Mouse (Mus musculus) frontal cortex, postnatal 36 days (tissue): ENCODE measurements around the gene Cacng2.
"Not testable (repeated sequence)": the region's sequence is repeated elsewhere in the genome, so short reads cannot be mapped to it uniquely, and the experiment has no call there.

ENCODE experiments used
- DNase-seq, 2 experiments: peaks; one replicate each; pipeline ENCODE4 v3.0.0; 2022; ENCODE audit warnings: low spot score in 2 of 2

The Cacng2 gene

DNA sequence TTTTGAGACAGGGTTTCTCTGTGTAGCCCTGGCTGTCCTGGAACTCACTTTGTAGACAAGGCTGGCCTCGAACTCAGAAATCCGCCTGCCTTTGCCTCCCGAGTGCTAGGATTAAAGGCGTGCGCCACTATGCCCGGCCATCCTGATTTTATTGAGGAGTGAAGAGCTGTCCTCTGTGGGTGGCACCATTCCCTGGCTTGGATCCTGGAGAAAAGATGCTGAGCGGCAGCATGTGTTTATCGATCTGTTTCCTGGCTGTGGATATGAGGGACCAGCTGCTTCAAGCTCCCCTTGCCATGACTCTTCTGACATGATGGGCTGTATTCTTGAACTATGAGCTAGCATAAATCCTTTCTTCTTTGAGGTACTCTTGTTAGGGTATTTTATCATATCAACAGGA is 111.6 kb downstream of the Cacng2 start:
- DNase-seq = not testable (repeated sequence)

- DNase-seq = no peak
Observed at GRCm38 (mm10) chr15:78003929-78004328, 115.9 kb downstream of the Cacng2 start.

- DNase-seq = no peak
Observed at GRCm38 (mm10) chr15:78001400-78001799, 118.4 kb downstream of the Cacng2 start.

DNA sequence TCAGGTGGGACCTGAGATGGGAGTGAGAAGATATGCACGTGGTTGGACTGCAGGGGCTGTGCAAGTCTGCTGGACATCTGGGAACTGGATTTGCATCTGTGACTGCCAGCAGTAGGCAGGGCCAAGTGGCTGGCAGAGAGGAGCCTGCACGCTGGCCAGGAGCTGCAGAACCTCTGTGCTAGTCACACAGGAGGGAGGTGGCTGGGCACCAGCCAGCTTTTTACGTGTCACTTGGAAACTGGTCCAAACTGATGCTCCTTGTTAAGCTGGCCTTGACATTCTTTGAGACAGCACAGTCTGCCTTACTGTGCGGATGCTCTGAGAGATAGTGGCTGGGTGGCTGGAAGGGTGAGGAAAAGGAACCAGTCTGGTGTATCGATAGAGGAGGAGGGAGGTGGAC is 131.3 kb downstream of the Cacng2 start:
- DNase-seq = no peak

GRCm38 (mm10) chr15:77983391-77983790 is 136.4 kb downstream of the Cacng2 start:
- DNase-seq = no peak

GRCm38 (mm10) chr15:77982195-77982939 is 137.5 kb downstream of the Cacng2 start:
- peak; percentile 88 for DNase-seq

DNA sequence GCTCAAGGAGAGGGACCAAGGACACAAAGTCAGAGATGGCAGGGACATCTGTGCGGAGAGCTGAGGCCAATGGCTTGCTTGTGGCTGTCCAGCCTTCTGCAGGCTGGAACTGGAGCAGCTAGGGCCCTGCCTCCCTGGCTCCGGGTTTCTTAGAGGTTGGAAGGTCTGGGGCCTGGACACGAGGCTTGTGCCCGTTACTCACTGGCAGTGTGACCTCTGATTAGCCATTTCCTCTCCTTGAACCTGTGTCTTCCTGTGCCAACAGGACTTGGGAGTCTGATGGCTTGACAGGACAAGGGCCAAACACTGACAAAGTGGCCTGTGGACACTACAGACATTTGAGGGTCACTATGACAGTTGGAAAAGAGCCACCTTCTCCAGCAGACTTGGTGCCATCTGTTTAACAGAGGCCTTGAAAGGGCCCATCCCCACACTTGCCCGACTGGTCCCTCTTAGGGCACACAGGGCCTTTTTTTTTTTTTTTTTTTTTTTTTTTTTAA is 138.6 kb downstream of the Cacng2 start:
- DNase-seq = no peak

DNA sequence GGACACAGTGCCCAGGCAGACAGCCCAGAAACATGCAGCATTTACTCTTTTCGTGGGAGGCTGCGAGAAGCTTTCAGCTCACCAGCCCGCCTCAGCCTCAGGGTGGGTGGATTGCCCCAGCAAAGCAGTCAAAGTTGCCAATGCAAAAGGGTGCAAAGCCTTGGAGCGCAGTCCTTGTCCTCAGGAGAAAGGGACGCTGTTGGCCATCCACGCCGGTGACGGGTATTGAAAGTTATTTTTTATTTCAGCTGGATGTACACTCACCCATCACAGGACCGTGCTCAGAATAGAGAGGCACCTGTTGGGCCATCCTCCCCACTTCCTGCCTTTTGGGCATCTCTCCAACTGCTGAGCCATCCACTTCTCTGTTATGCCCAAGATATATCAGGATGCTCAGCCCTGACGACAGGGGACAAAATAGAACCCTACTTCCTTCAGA is 140.4 kb downstream of the Cacng2 start:
- DNase-seq = peak; percentile 72 to 74

DNA sequence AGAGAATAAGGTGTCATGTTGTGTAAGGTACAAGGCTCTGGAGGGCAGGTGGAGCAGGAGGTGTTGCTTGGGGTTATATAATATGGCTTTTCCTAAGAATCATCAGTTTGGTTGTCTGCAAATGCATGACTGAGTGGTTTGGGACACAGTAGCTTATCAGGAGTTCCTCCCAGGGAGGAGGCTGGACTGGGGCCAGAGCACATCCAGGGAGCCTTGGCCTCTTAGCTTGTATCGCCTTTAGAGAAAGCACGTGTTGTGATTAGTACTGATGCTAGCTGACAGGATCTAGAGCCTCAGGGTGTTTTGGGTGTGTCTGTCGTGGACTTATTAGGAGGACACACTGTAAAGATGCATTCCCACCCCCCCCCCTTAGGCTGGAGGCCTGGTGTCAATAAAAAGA is 142.2 kb downstream of the Cacng2 start:
- no peak for DNase-seq

DNA sequence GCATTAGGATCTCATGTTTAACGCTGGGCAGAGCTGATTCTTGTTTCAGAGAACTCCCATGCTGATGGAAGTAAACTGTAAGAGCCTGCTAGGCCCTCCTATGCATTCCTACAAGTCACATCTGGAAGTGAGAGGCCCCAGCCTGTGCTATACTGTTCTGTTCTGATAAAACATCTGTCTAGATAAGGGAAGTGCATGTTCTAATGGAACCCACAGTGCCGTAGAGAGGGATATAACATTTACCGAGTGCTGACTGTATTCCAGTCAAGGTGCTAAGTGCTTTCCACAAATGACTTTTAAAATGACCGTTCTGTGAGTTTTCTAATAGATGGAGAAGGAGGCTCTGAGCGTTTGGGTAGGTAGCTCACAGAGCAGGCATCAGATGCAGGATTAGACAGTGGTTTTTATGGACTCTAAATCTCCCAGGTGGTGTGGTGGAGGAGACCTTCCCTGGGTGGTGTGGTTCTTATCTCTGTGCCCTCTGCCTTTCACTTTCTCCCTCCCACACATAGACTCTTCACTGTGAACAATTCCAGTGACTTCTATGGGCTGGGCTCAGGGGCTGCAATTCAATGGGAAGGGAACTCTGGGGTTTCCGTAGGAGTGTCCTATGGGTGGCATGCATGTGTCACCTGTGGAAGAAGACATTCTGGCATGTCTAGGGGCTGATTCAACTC is 145.5 kb downstream of the Cacng2 start:
- no peak for DNase-seq

- peak; percentile 98 to 100 for DNase-seq
Observed at GRCm38 (mm10) chr15:77970470-77971292, 149.1 kb downstream of the Cacng2 start, which contains the start of gene Eif3d. Eif3d (minus strand) TSS chr15:77970813.

DNA sequence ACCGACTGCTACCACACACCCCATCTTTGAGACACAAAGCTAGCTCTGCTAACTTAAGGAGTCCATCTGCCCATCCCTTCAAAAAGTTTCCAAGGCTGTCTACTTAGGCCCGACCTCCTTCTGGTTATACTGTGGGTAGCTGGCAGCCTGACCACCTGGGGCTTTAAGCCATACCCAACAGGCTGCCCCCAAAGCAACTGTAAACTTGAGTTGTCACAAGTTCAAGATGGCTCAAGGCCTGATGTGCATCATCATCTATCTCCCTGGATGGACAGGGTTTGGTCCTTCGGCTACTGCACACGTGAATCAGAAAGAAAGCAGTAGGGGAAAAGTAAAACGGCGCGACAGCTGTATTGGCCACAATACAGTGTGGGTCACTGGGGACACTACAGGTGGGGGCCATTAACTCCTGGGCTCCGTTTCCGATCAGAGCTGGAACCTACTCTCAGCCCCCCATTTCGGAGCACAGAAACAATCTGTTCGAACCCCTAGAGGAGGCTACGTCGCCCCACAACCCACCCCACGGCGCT is 149.8 kb downstream of the Cacng2 start:
- no peak for DNase-seq

DNA sequence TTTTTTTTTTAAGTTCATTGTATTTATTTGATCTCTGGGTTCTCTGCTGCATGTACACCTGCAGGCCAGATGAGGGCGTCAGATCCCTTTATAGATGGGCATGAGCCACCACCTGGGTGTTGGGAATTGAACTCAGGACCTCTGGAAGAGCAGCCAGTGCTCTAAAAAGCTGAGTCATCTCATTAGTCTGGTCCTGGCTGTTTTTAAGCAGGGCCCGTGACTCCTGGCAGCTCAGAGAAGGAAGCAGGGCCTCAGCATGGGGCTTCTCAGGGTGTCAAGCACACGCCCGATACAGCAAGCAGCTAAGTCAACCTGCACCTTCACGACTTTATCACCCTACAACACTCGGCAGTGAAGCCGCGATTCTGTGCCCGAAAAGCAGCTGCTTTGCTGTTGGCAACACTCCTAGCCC is 154.7 kb downstream of the Cacng2 start:
- no peak for DNase-seq

DNA sequence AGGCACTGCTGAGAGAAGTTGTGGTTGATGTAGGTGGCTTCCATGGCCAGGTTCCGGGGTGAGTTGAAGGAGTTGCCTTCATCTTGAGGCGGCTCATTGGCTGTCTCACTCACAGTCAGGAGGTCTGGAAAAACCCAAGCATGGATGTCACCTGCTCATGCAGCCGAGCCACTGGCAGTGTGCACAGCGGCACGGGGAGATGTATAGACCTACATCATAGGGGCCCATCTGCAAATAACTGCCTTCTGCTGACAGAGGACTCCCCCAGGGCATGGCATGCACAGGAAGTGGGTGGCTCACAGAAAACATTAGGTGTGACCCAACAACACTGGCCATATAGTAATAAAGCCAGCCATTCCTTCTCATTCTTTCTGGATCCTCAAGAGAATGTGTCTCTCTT is 157.4 kb downstream of the Cacng2 start:
- no peak for DNase-seq

GRCm38 (mm10) chr15:77960693-77961092 is 159.1 kb downstream of the Cacng2 start:
- DNase-seq = no peak

DNA sequence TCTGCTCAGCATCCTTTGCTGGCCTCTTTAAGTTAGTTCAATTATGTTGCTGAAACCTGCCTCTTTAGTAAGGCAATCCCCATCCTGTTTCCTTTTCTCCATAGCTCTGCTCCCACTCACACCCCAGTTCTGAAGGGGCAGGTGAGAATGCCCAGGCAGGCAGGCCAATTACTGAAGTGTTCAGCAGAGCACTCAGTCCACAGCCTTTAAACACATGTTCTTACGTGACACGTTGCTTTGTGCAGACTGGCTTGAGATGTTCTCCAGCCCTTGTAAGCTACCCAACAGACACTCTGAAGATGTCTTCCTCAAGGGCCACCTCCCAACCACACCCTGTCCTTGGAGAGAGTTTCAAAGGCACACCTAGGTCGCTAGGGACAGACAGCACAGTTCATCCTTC is 161.8 kb downstream of the Cacng2 start:
- DNase-seq = no peak

- no peak for DNase-seq
Observed at GRCm38 (mm10) chr15:77957625-77958024, 162.2 kb downstream of the Cacng2 start.

DNA sequence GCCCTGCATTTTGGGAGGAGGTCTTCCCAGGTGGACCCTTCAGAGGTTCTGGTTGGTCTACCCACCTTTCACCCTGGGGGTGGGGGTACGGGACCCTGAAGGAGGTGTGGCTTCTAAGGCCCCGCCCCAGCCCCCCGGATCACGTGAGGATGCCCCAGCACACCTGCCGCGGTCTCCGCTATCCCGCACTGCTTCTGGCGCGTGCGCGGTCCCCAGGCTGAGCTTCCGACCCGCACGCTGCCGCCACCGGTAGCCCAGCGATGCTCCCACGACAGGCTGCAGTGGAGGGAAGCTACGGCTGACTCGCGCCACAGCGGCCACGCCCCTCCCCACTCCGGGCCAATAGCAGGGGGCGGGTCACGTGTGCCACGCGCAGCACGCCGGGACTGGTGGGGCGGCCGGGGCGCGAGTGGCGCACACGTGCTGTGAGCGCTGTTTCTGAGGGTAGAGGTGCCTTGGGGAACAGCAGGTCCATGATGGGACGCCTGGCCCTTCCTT is 163.4 kb downstream of the Cacng2 start, which contains the start of gene Foxred2:
Gene Foxred2, minus strand, starts transcription at position 319 of the 498 bp plus-strand sequence.
- peak; percentile 84 to 87 for DNase-seq

DNA sequence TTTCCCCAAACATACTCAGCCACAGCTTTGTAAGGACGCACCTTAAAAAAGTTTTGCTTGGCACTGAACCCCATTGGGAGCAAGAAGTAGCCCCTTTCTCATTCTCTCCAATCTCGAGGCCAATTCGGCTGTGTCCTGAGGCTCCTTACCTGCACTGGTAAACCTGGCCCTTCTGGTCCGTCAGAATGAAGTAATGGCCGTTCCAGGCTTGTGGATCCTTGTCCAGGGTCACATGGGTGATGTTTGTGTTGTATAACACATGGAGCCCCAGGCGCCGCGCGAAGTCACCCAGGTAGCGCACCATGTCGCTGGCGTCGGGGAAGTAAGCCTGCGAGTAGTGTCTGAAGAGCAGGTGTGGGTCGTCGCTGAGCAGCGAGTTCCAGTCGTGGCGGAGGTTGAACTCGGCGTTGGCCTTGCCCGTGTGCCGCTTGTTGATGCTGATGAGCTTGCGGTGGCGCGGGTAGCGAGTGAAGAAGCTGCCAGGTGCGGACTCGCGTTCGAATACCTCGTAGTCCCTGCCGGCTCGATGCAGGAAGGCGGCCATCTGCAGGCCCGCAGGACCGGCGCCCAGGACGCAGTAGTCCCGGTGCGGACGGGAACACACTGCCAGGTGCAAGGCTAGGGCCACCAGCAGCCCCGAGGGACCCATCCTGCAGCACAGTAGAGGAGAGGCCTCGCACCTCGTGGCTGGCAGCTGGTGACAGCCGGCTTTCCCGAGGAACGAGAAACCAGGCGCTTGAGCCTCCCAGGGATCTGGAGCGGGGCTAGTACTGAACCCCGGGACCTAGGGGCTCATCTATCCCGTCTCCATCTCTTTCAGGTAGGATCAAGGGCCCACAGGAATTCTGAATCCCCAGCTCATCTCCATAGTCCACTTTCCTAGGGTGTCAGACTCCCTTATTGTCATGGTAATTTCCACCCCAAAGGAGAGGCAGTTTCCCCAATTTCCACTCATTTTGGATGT is 164.1 kb downstream of the Cacng2 start:
- DNase-seq = peak in 1 of 2 experiments; percentile 23

DNA sequence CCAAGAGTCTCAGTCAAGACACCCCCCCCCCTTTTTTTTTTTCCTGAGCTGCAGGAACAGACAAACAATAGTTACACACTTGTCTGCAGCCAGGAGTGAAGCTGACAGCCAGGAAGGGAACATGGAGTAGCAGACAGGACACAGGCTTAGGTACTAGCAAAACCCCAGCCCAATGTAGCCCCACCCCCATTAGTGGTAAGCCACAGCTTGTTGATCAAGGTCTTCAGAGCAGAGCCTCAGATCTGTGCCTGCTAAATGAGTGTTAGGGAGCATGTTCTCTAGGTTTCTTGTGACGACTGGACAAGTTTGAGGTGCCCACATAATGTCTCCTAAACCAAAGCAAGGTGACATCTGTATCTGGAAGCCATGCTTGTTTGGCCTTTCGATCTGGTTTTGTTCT is 165.5 kb downstream of the Cacng2 start:
- no peak for DNase-seq
